Mouse (Mus musculus): Measurements from ENCODE around the gene Degs1.

GRCm38 (mm10) chr1:182313181-182313580, 30.6 kb upstream of the Degs1 start:
- no peak for TF ChIP-seq EP300 (IDR thresholded peaks at IDR 0.05; ENCODE audit: insufficient read depth, low read depth, low read length)
- no peak for TF ChIP-seq POLR2A (IDR thresholded peaks at IDR 0.05; ENCODE audit: insufficient read depth, low read depth, low read length)
- TF ChIP-seq CTCF (IDR thresholded peaks at IDR 0.05), result no peak

Data from heart, adult 2 months (tissue).